Mouse (Mus musculus): ENCODE measurements around the gene Uqcr11. TPM values are rescaled to one million over a fixed set of nuclear protein-coding genes. Genes with fewer than 3 reads are reported as not detected.
A peak's percentile ranks its signal among the peaks of the same experiment; 100 is the strongest.

Gene Uqcr11
- total RNA-seq, 1 experiment, result 995 TPM

GRCm38 (mm10) chr10:80443575-80444278, 37.1 kb upstream of the Uqcr11 start:
- no peaks in the 10 kb centered on the region for H3K9me3 ChIP-seq (ENCODE audit: control insufficient read depth, insufficient read depth, low read depth, low read length)
- in situ Hi-C loops (cut with MboI; ENCODE audit: low sequenced_read_pairs in 2 of 2, unreplicated experiment in 2 of 2), result no loop called here
- H3K4me1 ChIP-seq (ENCODE audit: control insufficient read depth in 2 of 2, insufficient read depth in 2 of 2, low read length in 2 of 2, poor library complexity in 1 of 2), result peaks cover 2 to 3% of the 10 kb centered on the region in 2 experiments; a peak in 1 of 4 replicates
- H3K27ac ChIP-seq (ENCODE audit: insufficient read depth, low read depth, low read length, poor library complexity, severe bottlenecking), result no peak overlapping the region
- no peak overlapping the region for H3K4me3 ChIP-seq (ENCODE audit: insufficient read depth in 1 of 2, low read depth in 1 of 2, low read length in 2 of 2, poor library complexity in 1 of 2, severe bottlenecking in 1 of 2)
- TF ChIP-seq HCFC1 (IDR thresholded peaks at IDR 0.05; ENCODE audit: borderline replicate concordance, insufficient read depth, low read length), result no peak
- no peak for TF ChIP-seq ZNF384 (IDR thresholded peaks at IDR 0.05; ENCODE audit: low read depth, low read length)
- TF ChIP-seq CHD2 (IDR thresholded peaks at IDR 0.05; ENCODE audit: low read depth, low read length), result no peak
- TF ChIP-seq ZC3H11A (IDR thresholded peaks at IDR 0.05; ENCODE audit: borderline replicate concordance, low read depth, low read length), result no peak
- no peak for TF ChIP-seq MAFK (IDR thresholded peaks at IDR 0.05; ENCODE audit: insufficient read depth, low read depth, low read length)
- no peaks in the 10 kb centered on the region for H3K36me3 ChIP-seq (ENCODE audit: control insufficient read depth, insufficient read depth, low read length, poor library complexity, severe bottlenecking)
- H3K9ac ChIP-seq (ENCODE audit: insufficient read depth, low read depth, low read length, poor library complexity, severe bottlenecking), result no peak overlapping the region
- no peak for DNase-seq (ENCODE audit: low read depth, low spot score)

- H3K36me3 ChIP-seq (ENCODE audit: control insufficient read depth, insufficient read depth, low read length, poor library complexity, severe bottlenecking), result no peaks in the 10 kb centered on the region
- H3K4me3 ChIP-seq (ENCODE audit: insufficient read depth in 1 of 2, low read depth in 1 of 2, low read length in 2 of 2, poor library complexity in 1 of 2, severe bottlenecking in 1 of 2), result no peak overlapping the region
- DNase-seq (ENCODE audit: low read depth, low spot score), result no peak
- H3K9ac ChIP-seq (ENCODE audit: insufficient read depth, low read depth, low read length, poor library complexity, severe bottlenecking), result no peak overlapping the region
- in situ Hi-C loops (cut with MboI; ENCODE audit: low sequenced_read_pairs in 2 of 2, unreplicated experiment in 2 of 2), result no loop called here
- no peak for TF ChIP-seq ZNF384 (IDR thresholded peaks at IDR 0.05; ENCODE audit: low read depth, low read length)
- TF ChIP-seq ZC3H11A (IDR thresholded peaks at IDR 0.05; ENCODE audit: borderline replicate concordance, low read depth, low read length), result no peak
- no peak for TF ChIP-seq CHD2 (IDR thresholded peaks at IDR 0.05; ENCODE audit: low read depth, low read length)
- no peak for TF ChIP-seq MAFK (IDR thresholded peaks at IDR 0.05; ENCODE audit: insufficient read depth, low read depth, low read length)
- peaks cover 2 to 3% of the 10 kb centered on the region in 2 experiments; a peak in 1 of 4 replicates for H3K4me1 ChIP-seq (ENCODE audit: control insufficient read depth in 2 of 2, insufficient read depth in 2 of 2, low read length in 2 of 2, poor library complexity in 1 of 2)
- no peaks in the 10 kb centered on the region for H3K9me3 ChIP-seq (ENCODE audit: control insufficient read depth, insufficient read depth, low read depth, low read length)
- no peak overlapping the region for H3K27ac ChIP-seq (ENCODE audit: insufficient read depth, low read depth, low read length, poor library complexity, severe bottlenecking)
Measured at GRCm38 (mm10) chr10:80442989-80443388, 36.4 kb upstream of the Uqcr11 start.

GRCm38 (mm10) chr10:80441598-80441997, 35.0 kb upstream of the Uqcr11 start:
- H3K4me3 ChIP-seq (ENCODE audit: insufficient read depth in 1 of 2, low read depth in 1 of 2, low read length in 2 of 2, poor library complexity in 1 of 2, severe bottlenecking in 1 of 2), result no peak overlapping the region
- in situ Hi-C loops (cut with MboI; ENCODE audit: low sequenced_read_pairs in 2 of 2, unreplicated experiment in 2 of 2), result no loop called here
- TF ChIP-seq ZNF384 (IDR thresholded peaks at IDR 0.05; ENCODE audit: low read depth, low read length), result no peak
- TF ChIP-seq ZC3H11A (IDR thresholded peaks at IDR 0.05; ENCODE audit: borderline replicate concordance, low read depth, low read length), result no peak
- TF ChIP-seq HCFC1 (IDR thresholded peaks at IDR 0.05; ENCODE audit: borderline replicate concordance, insufficient read depth, low read length), result no peak
- no peak for TF ChIP-seq CHD2 (IDR thresholded peaks at IDR 0.05; ENCODE audit: low read depth, low read length)
- TF ChIP-seq MAFK (IDR thresholded peaks at IDR 0.05; ENCODE audit: insufficient read depth, low read depth, low read length), result no peak

DNA sequence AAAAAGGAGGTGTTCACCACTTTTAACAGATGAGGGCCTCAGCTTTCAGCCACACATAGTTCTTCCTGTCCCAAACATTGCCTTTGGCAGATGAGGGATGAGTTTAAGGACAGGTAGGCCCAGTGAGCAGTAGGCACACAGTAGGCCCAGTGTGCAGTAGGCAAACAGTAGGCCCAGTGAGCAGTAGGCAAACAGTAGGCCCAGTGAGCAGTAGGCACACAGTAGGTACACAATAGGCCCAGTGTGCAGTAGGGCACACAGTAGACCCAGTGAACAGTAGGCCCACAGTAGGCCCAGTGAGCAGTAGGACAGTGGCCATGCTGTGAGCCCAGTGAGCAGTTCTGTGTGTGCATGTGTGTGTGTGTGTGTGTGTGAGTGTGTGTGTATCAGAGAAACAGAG, 33.4 kb upstream of the Uqcr11 start:
- H3K9me3 ChIP-seq (ENCODE audit: control insufficient read depth, insufficient read depth, low read depth, low read length), result no peaks in the 10 kb centered on the region
- H3K36me3 ChIP-seq (ENCODE audit: control insufficient read depth, insufficient read depth, low read length, poor library complexity, severe bottlenecking), result no peaks in the 10 kb centered on the region
- in situ Hi-C loops (cut with MboI; ENCODE audit: low sequenced_read_pairs in 2 of 2, unreplicated experiment in 2 of 2), result no loop called here
- no peak overlapping the region for H3K4me3 ChIP-seq (ENCODE audit: insufficient read depth in 1 of 2, low read depth in 1 of 2, low read length in 2 of 2, poor library complexity in 1 of 2, severe bottlenecking in 1 of 2)
- H3K27ac ChIP-seq (ENCODE audit: insufficient read depth, low read depth, low read length, poor library complexity, severe bottlenecking), result no peak overlapping the region
- no peak overlapping the region for H3K9ac ChIP-seq (ENCODE audit: insufficient read depth, low read depth, low read length, poor library complexity, severe bottlenecking)
- DNase-seq (ENCODE audit: low read depth, low spot score), result no peak
- no peak for TF ChIP-seq ZC3H11A (IDR thresholded peaks at IDR 0.05; ENCODE audit: borderline replicate concordance, low read depth, low read length)
- no peak for TF ChIP-seq CHD2 (IDR thresholded peaks at IDR 0.05; ENCODE audit: low read depth, low read length)
- H3K4me1 ChIP-seq (ENCODE audit: control insufficient read depth in 2 of 2, insufficient read depth in 2 of 2, low read length in 2 of 2, poor library complexity in 1 of 2), result peaks cover 0 to 2% of the 10 kb centered on the region in 2 experiments; a peak in 1 of 4 replicates

More at GRCm38 (mm10) chr10:80441598-80441997, 35.0 kb upstream of the Uqcr11 start:
- H3K9me3 ChIP-seq (ENCODE audit: control insufficient read depth, insufficient read depth, low read depth, low read length), result no peaks in the 10 kb centered on the region
- H3K27ac ChIP-seq (ENCODE audit: insufficient read depth, low read depth, low read length, poor library complexity, severe bottlenecking), result no peak overlapping the region
- peak; percentile 60 for DNase-seq (ENCODE audit: low read depth, low spot score)
- peaks cover 2 to 6% of the 10 kb centered on the region in 2 experiments; a peak in 1 of 4 replicates for H3K4me1 ChIP-seq (ENCODE audit: control insufficient read depth in 2 of 2, insufficient read depth in 2 of 2, low read length in 2 of 2, poor library complexity in 1 of 2)
- no peak overlapping the region for H3K9ac ChIP-seq (ENCODE audit: insufficient read depth, low read depth, low read length, poor library complexity, severe bottlenecking)
- H3K36me3 ChIP-seq (ENCODE audit: control insufficient read depth, insufficient read depth, low read length, poor library complexity, severe bottlenecking), result no peaks in the 10 kb centered on the region

All from ES-E14 (cell line).